Mouse (Mus musculus) limb, embryonic 12.5 days (tissue): ENCODE results near the gene Elovl6. TPM values are rescaled to one million over a fixed set of nuclear protein-coding genes. Genes with fewer than 3 reads are reported as not detected.

Experiments
- ATAC-seq: fragments of 200-750 bp; cut with Nextera tagmentation; 2 replicates; pipeline ENCODE4 v1.8.0; 2017; ENCODE audit warnings: low read depth, moderate TSS enrichment; ENCODE audit not compliant: insufficient number of reproducible peaks, insufficient read depth, low FRiP score, low TSS enrichment
- H3K27ac ChIP-seq: fragments of 300-500 bp; sonication (generic); 2 replicates; pipeline ENCODE4 v1.5.1; 2016; ENCODE audit warnings: mild to moderate bottlenecking, moderate library complexity
- H3K27me3 ChIP-seq: fragments of 300-500 bp; sonication (generic); 2 replicates; pipeline ENCODE4 v1.6.1; 2016; ENCODE audit warnings: mild to moderate bottlenecking, moderate library complexity
- H3K36me3 ChIP-seq: fragments of 300-500 bp; sonication (generic); 2 replicates; pipeline ENCODE4 v1.6.1; 2016; ENCODE audit warnings: mild to moderate bottlenecking, moderate library complexity
- H3K4me1 ChIP-seq: fragments of 300-500 bp; sonication (generic); replicated peaks from 2 replicates; pipeline ENCODE4 v1.6.1; 2016
- H3K4me2 ChIP-seq: fragments of 300-500 bp; sonication (generic); 2 replicates; pipeline ENCODE4 v1.6.1; 2016; ENCODE audit warnings: mild to moderate bottlenecking, moderate library complexity
- H3K4me3 ChIP-seq: fragments of 300-500 bp; sonication (generic); replicated peaks from 2 replicates; pipeline ENCODE4 v1.5.1; 2016; ENCODE audit warnings: mild to moderate bottlenecking
- H3K9ac ChIP-seq: fragments of 300-500 bp; sonication (generic); replicated peaks from 2 replicates; pipeline ENCODE4 v1.6.1; 2016; ENCODE audit warnings: mild to moderate bottlenecking, moderate library complexity
- H3K9me3 ChIP-seq: fragments of 300-500 bp; sonication (generic); 2 replicates; pipeline ENCODE4 v1.6.1; 2016; ENCODE audit warnings: mild to moderate bottlenecking, moderate library complexity
- WGBS: fragments of 180-500 bp; shearing (Covaris S2); methylation state at CpG from one replicate; pipeline ENCODE4 v1.1.7; 2016; 5-methylcytosine and 5-hydroxymethylcytosine counted together
- polyA plus RNA-seq: library from polyadenylated mRNA; unstranded; fragments of >200 nt; fragmentation: Nextera tagmentation; extraction: Ambion mirVana; gene quantifications from 2 replicates; pipeline ENCODE4 v1.2.1, GENCODE M21; 2016

The Elovl6 gene
- polyA plus RNA-seq, 1 experiment from 2014 or later: 35.2 TPM

DNA sequence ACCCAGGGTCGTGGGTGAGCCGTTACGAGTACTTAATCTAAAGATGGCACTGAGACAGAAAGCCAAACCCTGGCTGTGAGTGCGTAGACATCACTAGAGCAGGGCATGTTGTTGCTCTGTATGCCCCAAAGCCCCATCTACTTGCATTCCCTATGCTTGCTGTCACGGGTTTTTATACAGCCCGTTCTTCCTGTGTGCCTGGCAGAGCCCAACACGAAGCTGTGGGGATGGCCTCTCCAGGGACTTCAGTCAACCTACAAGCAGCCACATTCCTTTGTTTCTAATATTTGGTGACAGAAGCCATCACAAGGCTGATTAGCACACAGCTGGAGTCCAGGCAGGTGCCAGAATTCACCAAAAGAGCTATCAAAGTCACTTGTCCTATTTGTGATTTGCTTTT, 73.3 kb downstream of the Elovl6 start:
- Histone ChIP-seq H3K27me3 (no peaks in the 10 kb centered on the region), H3K9ac (no peak overlapping the region), H3K27ac (no peak overlapping the region), H3K9me3 (no peaks in the 10 kb centered on the region), H3K36me3 (peaks cover 12% of the 10 kb centered on the region; the same call in 1 of the 2 replicates), H3K4me2 (no peak overlapping the region), H3K4me3 (no peak overlapping the region), H3K4me1 (no peaks in the 10 kb centered on the region)
- WGBS: 84% methylated on average over 7 of the region's 7 CpGs
- no peak for ATAC-seq

DNA sequence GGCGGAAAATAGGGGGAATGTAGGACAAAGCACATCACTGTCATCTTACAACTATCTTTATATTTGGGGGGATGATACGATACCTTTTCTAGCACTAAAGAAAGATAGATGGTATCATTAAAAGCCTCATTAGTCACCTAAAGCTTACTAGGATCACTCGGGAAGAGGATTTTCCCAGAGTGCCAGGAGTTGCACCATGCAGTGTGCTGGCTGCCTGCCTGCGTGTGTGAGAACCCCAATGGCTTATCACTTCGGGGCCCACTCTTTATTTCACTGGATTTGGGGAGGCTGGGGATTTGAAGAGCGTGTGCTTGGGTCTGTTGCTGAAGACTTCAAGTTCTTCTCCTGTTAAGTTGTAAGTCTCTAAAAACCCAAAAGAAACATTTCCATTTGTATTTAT, 73.8 kb downstream of the Elovl6 start:
- H3K36me3 ChIP-seq: peaks cover 15% of the 10 kb centered on the region; the same call in 1 of the 2 replicates
- H3K9me3 ChIP-seq: no peaks in the 10 kb centered on the region
- 83% methylated on average over 6 of the region's 6 CpGs for WGBS
- H3K27ac ChIP-seq: no peak overlapping the region
- H3K9ac ChIP-seq: no peak overlapping the region
- H3K4me3 ChIP-seq: no peak overlapping the region
- H3K4me1 ChIP-seq: no peaks in the 10 kb centered on the region
- no peak for ATAC-seq
- H3K4me2 ChIP-seq: no peak overlapping the region
- no peaks in the 10 kb centered on the region for H3K27me3 ChIP-seq

DNA sequence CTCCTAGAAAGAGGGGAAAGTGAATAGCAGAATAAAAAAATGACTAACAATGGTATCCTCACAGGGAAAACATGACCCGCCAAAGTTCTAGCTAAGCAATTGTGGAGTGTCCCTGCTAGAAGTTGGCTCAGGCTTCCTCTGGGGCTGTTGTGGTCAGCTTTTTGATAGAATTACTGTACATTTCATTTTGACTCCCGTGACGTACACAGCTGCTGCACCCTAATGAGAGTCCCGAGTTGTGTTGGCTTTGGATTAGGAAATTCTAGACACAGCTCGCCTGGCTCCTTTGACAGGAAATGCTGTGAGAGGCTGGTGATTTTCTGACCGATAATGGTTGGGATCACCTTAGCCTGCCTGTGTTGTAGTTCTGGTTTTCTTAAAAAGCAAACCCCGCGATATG, 79.5 kb downstream of the Elovl6 start:
- H3K36me3 ChIP-seq: peaks cover 8% of the 10 kb centered on the region; the same call in 1 of the 2 replicates
- WGBS: 77% methylated on average over 8 of the region's 8 CpGs
- no peak for ATAC-seq

DNA sequence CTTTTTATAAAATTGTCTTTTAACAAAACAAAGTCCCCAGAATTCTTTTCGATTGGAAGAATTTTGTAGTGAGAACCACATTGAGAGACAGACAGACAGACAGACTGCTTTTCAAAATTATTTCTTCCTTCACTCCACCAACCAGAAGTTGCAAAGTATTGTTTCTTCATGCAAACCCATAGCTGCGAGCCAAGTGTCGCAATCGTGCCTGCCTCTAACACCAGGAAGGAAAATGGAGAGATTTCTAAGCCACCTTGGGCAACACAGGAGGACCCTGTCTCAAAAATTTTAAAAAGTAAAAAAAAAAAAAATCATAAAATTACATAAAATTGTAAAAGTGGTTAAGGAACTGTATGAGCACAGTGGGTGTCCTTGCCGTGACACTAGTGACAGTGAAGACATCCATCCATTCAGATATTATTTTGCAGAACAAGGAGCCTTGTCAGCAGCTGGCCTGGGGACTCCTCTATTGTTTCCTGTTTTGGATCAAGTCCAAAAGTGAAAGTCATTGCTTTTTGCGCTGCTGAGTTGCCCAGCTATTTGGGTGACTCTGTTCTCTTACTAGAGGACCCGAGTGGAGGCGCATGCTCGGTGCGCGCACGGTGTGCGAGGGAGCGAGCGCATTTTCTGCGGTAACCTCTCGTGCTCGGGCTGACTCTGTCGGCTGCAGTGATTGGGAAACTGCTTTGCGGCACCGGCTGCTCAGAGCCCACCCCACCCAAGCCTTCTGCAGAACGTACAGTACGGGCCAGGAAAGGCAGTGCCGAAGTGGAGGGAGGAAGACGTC, 80.3 kb downstream of the Elovl6 start:
- Histone ChIP-seq H3K4me2 (no peak overlapping the region), H3K9me3 (no peaks in the 10 kb centered on the region), H3K4me3 (no peak overlapping the region), H3K9ac (no peak overlapping the region), H3K36me3 (peaks cover 15% of the 10 kb centered on the region; the same call in 1 of the 2 replicates), H3K4me1 (peaks cover 5% of the 10 kb centered on the region; the same call in 1 of the 2 replicates), H3K27me3 (no peaks in the 10 kb centered on the region), H3K27ac (no peak overlapping the region)
- no peak for ATAC-seq
- 87% methylated on average over 25 of the region's 25 CpGs for WGBS

More for the DNA sequence above, 79.5 kb downstream of the Elovl6 start:
- H3K4me2 ChIP-seq: no peak overlapping the region
- no peaks in the 10 kb centered on the region for H3K9me3 ChIP-seq
- no peak overlapping the region for H3K27ac ChIP-seq
- no peaks in the 10 kb centered on the region for H3K27me3 ChIP-seq
- no peak overlapping the region for H3K4me3 ChIP-seq
- H3K4me1 ChIP-seq: peaks cover 5% of the 10 kb centered on the region; the same call in 1 of the 2 replicates
- no peak overlapping the region for H3K9ac ChIP-seq

DNA sequence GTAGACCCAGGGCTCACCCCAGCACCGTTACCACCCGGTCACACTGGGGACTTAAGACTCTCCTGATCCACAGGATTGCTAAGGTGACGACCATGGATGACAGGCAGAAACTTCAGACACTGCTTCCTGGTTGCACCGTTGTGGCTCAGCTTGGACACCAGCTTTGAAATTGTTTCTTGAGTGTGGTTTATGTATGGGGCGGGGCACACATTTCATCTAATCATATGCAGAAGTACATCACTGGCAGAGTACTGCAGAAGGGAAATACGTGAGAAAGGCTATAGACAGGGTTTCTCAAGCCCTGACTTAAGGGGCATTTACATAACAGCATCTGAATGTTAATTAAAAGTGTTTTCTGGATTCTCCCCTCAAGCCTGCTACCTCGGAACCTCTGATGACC, 81.6 kb downstream of the Elovl6 start:
- H3K4me3 ChIP-seq: no peak overlapping the region
- no peak overlapping the region for H3K27ac ChIP-seq
- no peak overlapping the region for H3K9ac ChIP-seq
- H3K4me2 ChIP-seq: no peak overlapping the region
- H3K9me3 ChIP-seq: no peaks in the 10 kb centered on the region
- H3K4me1 ChIP-seq: peaks cover 5% of the 10 kb centered on the region; the same call in 1 of the 2 replicates
- no peaks in the 10 kb centered on the region for H3K27me3 ChIP-seq
- peaks cover 19% of the 10 kb centered on the region; the same call in 1 of the 2 replicates for H3K36me3 ChIP-seq
- ATAC-seq: no peak
- WGBS: 76% methylated on average over 7 of the region's 7 CpGs

DNA sequence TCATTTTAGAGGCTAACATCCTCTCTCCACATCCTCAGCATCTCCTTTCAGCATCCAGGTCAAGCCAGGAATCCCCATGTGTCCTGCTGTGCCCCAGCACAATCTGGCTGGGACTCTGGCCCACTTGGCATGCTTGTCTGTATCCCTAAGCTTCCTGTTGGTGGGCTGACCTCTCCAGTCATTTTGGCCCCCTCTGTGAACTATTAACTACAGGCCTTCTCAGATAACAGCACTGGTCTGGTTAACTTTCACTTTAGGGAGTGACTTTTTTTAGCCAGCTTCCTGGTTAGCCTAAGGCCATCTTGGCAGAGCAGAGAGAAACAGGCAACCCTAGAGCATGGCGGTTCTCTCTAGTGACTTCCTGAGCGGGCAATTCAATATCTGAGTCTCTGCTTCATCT, 82.1 kb downstream of the Elovl6 start:
- Histone ChIP-seq H3K27ac (no peak overlapping the region), H3K4me2 (no peak overlapping the region), H3K9me3 (no peaks in the 10 kb centered on the region), H3K9ac (no peak overlapping the region), H3K36me3 (peaks cover 15% of the 10 kb centered on the region; the same call in 1 of the 2 replicates), H3K4me1 (peaks cover 5% of the 10 kb centered on the region; the same call in 1 of the 2 replicates), H3K4me3 (no peak overlapping the region), H3K27me3 (no peaks in the 10 kb centered on the region)
- ATAC-seq: no peak
- 47% methylated on average over 2 of the region's 2 CpGs for WGBS

DNA sequence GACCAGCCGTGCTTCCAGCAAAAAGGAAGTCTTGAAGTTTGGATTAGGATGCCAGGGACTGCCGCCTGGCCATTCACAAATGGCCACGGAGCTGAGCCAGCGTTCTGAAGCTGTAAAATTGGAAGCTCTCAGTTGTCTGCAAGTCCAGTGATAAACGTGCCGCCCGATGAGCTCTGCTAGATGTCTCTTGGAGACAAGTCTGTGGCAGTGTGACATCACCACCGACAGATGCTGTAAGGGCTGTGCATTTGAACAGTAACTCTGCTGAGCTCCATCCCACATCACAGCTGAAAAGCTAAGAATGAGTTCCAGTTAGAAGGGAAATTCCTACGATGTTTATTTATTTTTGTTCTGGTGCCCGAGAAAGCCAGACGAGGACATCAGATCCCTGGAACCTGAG, 85.3 kb downstream of the Elovl6 start:
- ATAC-seq: no peak
- WGBS: 82% methylated on average over 11 of the region's 11 CpGs

DNA sequence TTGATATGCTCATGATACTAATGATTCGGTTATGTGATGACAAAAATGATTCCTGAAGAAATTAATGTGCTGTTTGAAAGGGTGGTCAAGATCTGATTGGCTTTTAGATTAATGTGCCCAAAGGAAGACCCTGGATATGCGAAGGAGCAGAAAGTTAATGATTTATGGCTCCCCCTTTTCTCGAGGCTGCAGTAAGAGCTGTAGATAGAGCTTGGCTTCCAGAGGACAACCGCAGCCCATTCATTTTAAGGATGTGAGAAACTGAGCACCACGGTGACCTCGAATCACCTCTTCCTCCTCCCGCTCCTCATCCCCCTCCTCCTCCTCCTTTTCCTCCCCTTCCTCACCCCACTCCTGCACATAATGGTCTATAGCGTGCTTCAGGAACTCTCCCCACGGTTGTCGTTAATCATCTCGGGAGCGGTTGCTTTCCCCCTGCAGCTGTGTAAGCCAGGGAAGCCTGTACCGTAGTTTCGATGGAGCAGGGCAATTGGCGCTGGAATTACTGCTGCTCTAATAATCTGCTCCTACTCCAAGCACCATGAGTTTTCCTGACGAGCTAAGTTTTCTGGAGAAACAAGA, 87.1 kb downstream of the Elovl6 start:
- no peak overlapping the region for H3K4me2 ChIP-seq
- peaks cover 2% of the 10 kb centered on the region; the same call in 1 of the 2 replicates for H3K4me1 ChIP-seq
- no peaks in the 10 kb centered on the region for H3K9me3 ChIP-seq
- H3K36me3 ChIP-seq: peaks cover 18% of the 10 kb centered on the region
- H3K9ac ChIP-seq: no peak overlapping the region
- H3K27ac ChIP-seq: no peak overlapping the region
- H3K4me3 ChIP-seq: no peak overlapping the region
- no peaks in the 10 kb centered on the region for H3K27me3 ChIP-seq
- ATAC-seq: no peak
- 54% methylated on average over 16 of the region's 16 CpGs for WGBS

More for the DNA sequence above, 85.3 kb downstream of the Elovl6 start:
- no peak overlapping the region for H3K4me3 ChIP-seq
- H3K9ac ChIP-seq: no peak overlapping the region
- H3K36me3 ChIP-seq: peaks cover 18% of the 10 kb centered on the region
- H3K27ac ChIP-seq: no peak overlapping the region
- peaks cover 5% of the 10 kb centered on the region; the same call in 1 of the 2 replicates for H3K4me1 ChIP-seq
- no peaks in the 10 kb centered on the region for H3K27me3 ChIP-seq
- no peaks in the 10 kb centered on the region for H3K9me3 ChIP-seq
- no peak overlapping the region for H3K4me2 ChIP-seq

DNA sequence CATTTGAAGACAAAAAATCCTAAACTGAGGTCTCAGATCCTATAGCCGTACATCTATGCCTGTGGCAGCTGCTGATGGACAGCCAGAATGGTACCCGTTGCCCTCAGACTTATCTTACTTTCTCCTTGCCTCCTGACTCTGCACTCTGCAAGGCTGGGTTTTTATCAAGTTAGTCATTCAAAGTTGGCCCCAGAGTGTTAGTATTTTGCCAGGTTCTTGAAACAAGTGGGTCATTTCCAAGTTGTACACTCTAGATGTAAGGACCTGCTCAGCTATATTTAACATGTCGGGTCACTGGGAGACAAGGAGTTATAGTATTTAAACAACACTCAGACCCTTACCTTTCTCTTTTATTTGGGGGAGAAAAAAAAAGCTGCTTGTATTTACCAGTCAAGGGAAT, 88.6 kb downstream of the Elovl6 start:
- Histone ChIP-seq H3K36me3 (peaks cover 18% of the 10 kb centered on the region), H3K27ac (no peak overlapping the region), H3K4me3 (no peak overlapping the region), H3K9ac (no peak overlapping the region), H3K4me1 (no peaks in the 10 kb centered on the region), H3K27me3 (no peaks in the 10 kb centered on the region), H3K4me2 (no peak overlapping the region), H3K9me3 (no peaks in the 10 kb centered on the region)
- no peak for ATAC-seq
- WGBS: 93% methylated on average over 3 of the region's 3 CpGs

DNA sequence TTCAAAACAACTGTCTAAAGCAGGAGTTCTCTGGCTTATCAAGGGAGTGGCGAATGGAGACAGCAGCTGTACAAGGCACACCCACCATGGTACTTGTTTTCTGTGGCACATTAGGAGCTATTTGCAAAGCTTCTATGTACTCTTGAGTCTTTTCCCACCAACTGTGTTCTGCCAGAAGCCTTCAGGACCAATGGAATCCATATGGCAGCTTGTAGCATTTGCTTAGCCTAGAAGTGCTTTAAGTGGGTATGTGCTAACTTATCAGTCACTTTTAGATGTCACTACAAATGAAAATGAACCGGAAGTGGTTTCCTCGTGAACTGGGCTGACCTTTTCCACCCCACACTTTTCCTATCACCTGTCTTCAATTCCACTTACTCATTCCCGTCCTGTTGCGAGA, 89.1 kb downstream of the Elovl6 start:
- H3K4me1 ChIP-seq: no peaks in the 10 kb centered on the region
- WGBS: 47% methylated on average over 5 of the region's 5 CpGs

DNA sequence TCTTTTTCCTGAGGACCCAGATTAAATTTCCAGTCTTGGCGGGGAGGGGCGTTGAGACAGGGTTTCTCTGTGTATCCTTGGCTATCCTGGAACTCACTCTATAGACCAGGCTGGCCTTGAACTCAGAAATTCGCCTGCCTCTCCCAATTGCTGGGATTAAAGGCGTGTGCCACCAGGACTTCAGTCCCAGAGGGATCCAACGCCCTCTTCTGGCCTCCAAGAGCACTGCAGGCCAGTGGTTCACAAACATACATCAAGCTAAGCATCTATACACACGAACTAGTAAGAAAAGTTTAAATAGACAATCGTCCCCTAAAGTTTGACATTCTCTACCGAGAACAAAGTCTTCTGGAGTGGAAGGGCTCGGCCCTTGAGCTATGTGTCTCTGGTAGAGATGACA, 90.0 kb downstream of the Elovl6 start:
- H3K9me3 ChIP-seq: no peaks in the 10 kb centered on the region
- no peaks in the 10 kb centered on the region for H3K27me3 ChIP-seq
- H3K27ac ChIP-seq: no peak overlapping the region
- peaks cover 14% of the 10 kb centered on the region for H3K36me3 ChIP-seq
- H3K4me1 ChIP-seq: no peaks in the 10 kb centered on the region
- H3K4me2 ChIP-seq: no peak overlapping the region
- H3K9ac ChIP-seq: no peak overlapping the region
- no peak for ATAC-seq
- no peak overlapping the region for H3K4me3 ChIP-seq
- WGBS: 76% methylated on average over 9 of the region's 9 CpGs

More for the DNA sequence above, 89.1 kb downstream of the Elovl6 start:
- Histone ChIP-seq H3K9me3 (no peaks in the 10 kb centered on the region), H3K27me3 (no peaks in the 10 kb centered on the region), H3K9ac (no peak overlapping the region), H3K4me3 (no peak overlapping the region), H3K27ac (no peak overlapping the region), H3K4me2 (no peak overlapping the region), H3K36me3 (peaks cover 18% of the 10 kb centered on the region)
- no peak for ATAC-seq
